Mouse (Mus musculus) T-cell, adult 2 months (primary cell): ENCODE measurements around the gene Shd.
A peak's percentile ranks its signal among the peaks of the same experiment; 100 is the strongest.
"Not testable (repeated sequence)": the region's sequence is repeated elsewhere in the genome, so short reads cannot be mapped to it uniquely, and the experiment has no call there.

Experiments
- DNase-seq: peaks from one replicate; pipeline ENCODE4 v3.0.0; 2022; ENCODE audit warnings: low spot score

The Shd gene

DNA sequence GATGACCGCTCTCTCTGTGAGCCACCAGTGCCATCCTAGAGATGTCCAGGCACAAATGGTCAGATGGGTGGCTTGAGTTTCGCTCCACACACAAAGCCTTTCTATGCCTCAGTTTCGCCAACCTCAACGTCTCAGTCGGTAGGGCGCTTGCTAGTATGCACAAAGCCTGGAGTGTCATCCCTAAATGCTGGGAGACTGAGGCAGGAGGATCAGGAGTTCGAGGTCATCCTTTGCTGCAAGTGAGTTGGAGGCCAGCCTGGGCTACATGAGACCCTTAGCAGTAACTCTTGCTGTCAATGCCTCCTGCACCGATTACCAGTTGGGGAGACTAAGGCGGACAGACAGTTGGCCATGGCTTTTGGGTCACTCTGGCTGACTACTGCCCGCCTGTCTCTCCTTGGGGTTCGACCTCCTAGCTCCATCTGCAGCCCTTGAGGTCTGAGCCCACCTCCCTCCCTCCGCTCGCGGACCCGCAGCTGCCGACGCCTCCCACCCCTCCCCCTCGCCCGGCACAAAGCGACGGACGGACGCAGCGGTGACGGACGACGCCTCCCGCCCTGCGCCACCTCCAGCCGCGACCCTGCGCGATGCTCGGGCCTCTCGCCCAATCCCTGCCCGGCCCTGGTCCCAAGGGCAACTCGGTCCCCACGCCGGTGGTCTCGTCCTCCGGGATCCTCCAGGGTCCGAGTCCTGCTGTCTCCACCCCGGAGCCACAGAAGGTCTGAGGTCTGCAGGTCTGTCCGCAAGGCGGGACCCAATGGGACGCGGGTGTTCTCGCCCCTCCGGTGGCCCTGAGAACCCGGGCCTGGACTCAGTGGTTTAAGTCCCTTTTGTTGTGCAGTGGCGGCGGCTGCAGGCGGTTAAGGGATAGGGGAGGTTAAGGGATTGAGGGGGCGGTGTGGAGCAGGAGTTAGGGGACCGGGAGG is at the start of gene Shd:
Gene Shd, plus strand, starts transcription at position 502 of the 926 bp plus-strand sequence.
- DNase-seq = no peak

DNA sequence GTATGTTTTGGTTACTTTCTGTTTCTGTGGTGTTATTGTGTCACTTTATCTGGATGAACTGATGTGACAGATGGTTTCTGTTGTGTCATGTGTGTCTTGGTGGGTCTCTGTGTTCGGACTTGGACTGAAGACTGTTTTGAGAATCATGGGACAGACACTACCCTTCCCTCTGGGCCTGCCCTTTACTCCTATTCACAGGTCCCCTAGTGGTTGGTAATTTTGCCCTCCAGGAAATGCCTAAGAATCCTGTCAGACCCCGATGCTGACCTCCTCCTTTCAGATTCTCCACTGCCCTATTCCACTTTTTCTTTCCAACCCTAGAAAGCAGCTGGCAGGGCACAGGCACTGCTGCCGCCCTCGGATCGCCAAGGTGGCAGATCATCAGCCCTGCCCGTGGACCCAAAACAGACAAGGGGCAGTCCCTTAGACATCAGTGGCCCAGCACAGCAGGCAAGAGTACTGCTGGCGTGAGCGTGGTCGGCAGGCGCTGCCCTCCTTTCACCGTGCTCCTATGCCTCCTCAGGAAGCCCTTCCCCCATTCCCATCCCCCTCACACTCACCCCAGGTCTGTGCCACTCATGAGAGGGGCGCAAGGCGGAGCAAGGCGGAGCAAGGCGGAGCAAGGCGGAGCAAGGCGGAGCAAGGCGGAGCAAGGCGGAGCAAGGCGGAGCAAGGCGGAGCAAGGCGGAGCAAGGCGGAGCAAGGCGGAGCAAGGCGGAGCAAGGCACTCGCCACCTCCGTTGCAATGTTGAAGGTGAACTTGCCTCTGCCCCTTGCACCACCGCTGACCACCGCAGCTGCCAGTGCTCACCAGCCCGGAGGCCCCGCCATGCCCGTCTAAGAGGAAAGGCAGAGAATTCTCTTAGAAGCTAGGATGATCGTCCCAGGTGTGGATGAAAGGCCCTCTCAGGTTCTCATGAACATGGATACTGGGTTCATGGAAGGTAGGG is 38.4 kb upstream of the Shd start:
- peak; percentile 50 for DNase-seq

DNA sequence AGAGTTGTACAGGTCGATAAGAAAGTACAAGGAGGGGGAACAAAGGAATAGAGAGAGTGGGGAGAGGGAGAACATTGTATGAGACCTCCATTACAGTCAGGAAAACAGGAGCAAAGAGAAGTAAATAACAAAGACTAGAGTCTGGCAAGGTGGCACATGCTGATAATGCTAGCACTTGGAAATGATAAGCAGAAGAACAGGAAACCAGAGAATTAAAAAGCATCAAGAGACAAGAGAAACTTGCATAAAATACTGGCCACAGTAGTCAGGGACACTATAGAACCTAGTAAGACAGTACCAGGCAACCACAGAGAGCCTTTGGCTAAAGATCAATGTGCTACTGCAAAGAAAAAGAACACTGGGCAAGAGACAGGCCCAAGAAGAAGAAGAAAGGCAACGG is 37.6 kb upstream of the Shd start:
- no peak for DNase-seq

DNA sequence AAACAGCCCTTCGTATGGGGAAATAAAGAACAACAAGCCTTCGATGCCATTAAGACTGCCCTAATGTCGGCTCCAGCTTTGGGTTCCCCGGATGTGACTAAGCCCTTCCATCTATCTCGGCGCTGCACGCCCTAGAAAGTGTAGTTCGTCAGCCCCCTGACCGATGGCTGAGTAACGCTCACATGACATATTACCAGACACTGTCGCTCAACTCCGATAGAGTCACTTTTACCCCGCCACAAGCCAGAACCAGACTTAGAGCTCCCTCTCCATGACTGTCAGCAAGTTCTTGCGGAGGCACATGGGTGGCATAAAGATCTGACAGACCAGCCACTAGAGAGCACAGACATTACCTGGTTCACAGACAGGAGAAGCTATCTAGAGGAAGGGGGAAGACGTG is 37.1 kb upstream of the Shd start:
- no peak for DNase-seq

DNA sequence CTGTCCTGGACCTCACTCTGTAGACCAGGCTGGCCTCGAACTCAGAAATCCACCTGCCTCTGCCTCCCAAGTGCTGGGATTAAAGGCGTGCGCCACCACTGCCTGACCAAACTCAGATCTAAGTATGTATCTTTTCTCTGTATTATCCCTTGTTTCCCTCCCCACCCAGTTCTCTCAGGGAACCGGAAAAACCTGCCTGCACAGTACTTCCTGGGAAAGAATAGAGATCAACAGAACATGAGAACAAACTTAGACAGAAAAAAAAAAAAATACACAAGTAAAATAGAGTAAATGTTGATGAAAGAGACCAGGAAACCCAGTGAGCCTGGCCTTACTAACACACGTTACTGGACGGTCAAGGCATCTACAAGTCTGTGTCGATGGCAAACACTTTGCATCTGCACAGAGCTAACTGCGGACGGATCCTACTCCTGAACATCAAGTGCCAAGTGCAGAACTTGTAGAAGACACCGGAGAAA is 25.8 kb upstream of the Shd start:
- DNase-seq = not testable (repeated sequence)

DNA sequence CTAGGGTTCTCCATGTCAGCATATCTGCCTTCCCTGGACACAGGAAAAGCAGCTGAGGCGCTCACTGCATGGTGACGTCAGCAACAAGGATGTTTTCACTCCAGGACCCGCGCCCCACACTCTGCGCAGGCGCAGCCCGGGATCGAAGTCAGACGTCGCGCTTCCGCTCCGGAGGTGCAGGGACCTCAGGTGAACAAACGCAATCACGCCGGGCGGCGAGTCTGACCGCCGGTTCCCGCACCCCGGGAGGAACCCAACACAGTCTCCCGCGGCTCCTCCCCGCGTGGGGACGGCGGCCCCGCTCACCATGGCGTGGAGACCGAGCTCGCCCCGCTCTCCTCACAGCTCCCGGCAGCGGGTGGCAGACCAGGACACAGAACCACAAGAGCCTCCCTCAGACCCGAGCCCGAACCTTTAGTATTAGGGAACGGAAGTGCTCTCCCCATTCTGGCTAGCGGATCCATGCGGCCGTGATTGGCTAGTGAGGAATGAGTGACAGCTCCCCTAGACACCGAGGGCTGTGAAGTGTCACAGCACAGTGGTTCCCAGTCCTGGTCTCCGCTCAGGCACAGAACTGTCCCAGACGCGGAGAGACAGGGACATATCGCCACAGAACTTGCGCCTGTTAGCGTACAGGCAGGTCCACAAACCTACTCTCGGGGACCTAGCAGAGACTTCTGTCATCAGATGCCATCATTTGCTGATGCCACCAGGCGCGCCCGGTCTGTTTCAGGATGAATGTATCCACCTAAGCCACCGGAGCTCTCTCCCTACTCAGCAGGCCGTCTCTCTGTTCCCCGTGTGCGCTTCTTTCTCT is 25.2 kb upstream of the Shd start:
- DNase-seq = peak; percentile 88

DNA sequence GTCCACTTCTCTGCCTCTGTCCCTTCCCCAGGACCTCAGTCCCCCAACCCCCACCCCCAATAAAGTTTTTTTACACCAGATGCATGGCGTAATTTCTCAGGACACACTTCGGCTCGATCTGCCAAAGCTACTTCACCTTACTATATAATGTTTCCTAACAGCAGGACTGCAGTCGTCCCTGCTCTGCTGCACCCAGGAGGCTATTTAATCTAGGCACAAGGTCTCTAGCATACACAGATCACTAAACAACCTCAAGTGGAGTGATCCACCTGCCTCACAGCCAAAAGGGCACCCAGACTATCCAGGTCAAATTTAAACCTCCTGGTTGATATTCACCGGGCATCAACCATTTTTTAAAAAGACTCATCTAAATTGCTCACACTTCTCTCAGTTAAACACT is 24.6 kb upstream of the Shd start:
- no peak for DNase-seq

DNA sequence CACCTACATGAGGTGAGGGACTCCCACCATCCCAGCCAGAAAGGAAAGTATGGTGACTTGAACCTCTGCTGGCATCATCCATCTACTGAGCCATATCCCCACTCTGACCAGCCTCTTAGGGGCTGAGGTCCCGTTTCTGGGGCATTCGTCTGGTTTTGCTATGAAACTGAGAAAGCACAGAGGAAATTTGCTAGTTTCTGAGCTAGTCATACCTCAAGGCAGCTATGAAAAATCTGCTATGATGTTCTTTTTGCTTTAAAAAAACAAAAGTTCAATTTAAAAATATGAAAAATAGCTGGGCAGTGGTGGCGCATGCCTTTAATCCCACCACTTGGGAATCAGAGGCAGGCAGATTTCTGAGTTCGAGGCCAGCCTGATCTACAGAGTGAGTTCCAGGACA is 21.6 kb upstream of the Shd start:
- no peak for DNase-seq

DNA sequence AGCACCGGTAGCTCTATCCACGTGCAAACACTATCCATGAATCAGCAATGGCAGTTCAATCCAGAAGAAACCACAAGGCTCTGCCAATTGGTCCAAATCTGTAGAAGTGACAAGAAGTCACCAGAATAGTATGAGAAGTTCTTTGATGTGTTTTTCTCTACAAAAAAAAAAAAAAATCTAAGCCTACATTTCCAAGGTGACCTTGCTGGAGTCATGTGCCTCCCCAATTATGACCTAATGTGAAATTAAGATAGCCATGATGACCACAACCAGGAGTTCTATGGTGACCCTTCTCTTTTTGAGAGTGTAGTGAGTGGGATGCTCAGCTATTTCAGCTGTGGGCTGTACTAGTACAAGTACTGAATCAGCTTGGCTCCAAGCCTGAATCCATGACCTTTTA is 20.9 kb upstream of the Shd start, which contains the start of gene Zfp119b:
Gene Zfp119b, minus strand, starts transcription at position 101 of the 400 bp plus-strand sequence.
- no peak for DNase-seq

DNA sequence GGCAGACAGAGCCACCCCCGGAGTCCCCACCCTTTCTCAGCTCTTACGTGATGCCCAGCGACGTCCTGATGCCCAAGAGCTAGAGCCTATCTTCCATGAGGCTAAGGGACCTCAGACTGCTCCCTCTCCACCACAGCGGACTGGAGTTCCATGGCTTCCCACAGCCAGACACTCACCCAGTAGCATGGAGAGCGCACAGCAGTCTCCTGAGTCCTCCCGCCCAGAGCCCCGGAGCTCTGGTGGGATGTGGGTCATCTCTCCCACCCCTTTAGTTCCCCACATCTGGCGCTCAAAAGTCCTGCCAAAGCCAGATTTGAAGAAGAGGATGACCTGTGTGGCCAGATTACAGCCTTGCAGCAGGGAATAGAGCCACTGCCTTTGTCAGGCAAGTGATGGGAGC is 19.7 kb upstream of the Shd start:
- DNase-seq = no peak

DNA sequence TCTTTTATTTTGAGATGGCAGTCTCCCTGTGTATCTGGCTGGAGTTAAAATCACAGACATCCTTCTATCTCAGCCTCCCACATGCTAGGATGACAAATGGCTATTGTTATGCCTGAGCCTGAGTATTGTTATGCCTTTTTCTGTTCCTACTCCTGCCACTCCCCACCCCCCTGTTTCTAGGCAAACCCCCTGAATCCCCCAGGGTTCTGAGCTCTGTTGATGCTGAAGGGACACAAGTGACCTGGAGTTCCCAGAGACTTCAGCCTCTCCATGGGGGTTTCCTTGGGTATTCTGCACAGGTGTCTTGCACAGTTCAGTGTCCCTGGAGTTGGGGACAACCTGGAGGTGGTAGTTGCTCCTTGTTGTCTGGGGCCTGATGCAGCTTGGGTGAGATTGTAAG is 18.2 kb upstream of the Shd start:
- no peak for DNase-seq

DNA sequence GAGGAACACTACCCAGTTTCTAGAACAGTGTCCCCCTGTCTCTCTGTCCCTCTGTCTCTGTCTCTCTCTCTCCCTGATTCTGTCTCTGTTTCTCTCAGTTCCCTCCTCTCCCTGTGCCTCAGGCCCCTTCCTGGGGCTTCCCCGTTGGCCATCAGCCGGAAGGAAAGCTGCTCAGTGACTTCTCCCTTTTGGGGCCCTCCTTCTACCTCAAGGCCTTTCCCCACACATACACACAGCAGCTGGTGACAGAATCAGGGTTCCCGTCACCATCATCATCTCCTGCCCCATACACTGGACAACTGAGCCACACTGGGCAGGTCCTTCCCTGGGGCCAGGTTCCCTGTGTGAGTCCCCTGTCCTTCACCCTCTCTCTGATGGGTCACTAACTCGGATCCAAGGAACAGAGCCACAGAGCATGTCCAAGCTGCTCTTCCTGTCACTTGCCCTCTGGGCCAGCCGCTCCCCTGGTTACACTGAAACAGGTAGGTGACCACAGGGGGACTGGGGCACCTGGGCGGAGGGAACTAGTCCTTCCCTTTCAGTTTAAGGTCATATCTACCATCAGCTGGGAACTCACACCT is 17.7 kb upstream of the Shd start, which contains the start of gene Ebi3:
Gene Ebi3, plus strand, starts transcription at position 194 of the 581 bp plus-strand sequence.
- no peak for DNase-seq

DNA sequence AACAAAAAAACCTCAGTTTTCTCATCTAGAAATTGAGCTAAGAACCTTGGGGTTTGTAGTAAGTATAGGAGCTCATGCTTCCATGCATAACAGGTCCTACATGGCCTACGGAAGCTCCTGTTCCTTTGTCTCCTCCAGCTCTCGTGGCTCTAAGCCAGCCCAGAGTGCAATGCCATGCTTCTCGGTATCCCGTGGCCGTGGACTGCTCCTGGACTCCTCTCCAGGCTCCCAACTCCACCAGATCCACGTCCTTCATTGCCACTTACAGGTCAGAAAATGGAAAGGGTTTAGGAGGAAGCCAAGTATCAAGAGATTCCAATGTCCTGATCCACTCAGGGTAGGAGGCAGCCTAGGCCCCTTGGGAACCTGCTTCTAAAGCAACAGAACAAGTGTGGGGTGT is 16.5 kb upstream of the Shd start:
- no peak for DNase-seq

DNA sequence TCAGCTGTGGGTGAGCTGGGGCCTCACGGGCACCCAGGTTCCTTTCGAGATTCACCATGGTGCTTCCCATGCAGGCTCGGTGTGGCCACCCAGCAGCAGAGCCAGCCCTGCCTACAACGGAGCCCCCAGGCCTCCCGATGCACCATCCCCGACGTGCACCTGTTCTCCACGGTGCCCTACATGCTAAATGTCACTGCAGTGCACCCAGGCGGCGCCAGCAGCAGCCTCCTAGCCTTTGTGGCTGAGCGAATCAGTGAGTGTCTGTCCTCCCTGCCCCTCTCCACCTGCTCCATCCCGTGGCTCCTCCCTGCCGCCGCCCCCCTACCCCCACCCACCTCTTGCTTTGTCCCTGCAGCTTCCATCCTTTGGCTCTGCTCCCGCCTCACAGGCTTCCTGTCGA is 16.0 kb upstream of the Shd start:
- no peak for DNase-seq

DNA sequence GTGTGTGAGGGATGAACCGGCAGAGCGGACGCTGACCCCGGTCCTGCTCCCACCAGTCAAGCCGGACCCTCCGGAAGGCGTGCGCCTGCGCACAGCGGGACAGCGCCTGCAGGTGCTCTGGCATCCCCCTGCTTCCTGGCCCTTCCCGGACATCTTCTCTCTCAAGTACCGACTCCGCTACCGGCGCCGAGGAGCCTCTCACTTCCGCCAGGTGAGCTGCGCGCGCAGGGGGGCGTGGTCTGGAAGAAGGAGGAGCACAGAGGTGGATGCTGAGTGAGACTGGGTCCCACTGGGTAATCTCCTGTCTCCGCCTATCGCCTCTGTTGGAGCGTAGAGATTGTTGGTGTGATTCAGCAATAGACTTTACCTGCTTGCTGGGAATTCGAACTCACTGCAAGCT is 14.1 kb upstream of the Shd start:
- DNase-seq = peak; percentile 54

DNA sequence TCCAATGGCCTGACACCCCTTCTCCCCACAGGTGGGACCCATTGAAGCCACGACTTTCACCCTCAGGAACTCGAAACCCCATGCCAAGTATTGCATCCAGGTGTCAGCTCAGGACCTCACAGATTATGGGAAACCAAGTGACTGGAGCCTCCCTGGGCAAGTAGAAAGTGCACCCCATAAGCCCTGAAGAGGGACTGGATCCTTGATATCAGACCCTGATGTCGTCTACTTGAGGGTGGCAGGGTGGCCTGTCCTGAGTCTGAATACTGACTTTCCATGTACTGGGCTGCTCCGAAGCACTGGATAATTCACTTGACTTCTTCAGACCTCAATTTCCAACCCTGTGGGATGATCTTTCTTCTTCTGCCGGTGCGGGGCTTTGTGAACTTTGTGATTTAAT is 13.7 kb upstream of the Shd start:
- DNase-seq = no peak

DNA sequence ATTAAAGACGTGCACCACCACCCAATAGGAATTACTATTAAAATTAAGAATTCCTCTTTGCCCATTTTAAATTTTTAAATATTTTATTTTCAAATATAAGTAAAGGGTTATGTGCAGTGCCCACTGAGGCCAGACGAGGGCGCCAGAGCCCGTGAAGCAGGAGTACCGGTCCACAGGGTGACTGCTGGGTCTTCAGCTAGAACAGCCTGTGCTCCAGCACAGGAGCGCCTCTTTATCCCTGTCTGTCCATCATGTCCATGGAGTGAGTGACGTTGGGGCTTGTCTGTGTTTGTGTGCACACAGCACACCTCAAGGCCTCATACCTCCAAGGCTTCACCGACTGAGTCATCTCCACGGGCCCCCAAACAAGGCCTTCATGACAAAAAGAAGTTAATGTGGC is 13.1 kb upstream of the Shd start:
- DNase-seq = peak; percentile 62

DNA sequence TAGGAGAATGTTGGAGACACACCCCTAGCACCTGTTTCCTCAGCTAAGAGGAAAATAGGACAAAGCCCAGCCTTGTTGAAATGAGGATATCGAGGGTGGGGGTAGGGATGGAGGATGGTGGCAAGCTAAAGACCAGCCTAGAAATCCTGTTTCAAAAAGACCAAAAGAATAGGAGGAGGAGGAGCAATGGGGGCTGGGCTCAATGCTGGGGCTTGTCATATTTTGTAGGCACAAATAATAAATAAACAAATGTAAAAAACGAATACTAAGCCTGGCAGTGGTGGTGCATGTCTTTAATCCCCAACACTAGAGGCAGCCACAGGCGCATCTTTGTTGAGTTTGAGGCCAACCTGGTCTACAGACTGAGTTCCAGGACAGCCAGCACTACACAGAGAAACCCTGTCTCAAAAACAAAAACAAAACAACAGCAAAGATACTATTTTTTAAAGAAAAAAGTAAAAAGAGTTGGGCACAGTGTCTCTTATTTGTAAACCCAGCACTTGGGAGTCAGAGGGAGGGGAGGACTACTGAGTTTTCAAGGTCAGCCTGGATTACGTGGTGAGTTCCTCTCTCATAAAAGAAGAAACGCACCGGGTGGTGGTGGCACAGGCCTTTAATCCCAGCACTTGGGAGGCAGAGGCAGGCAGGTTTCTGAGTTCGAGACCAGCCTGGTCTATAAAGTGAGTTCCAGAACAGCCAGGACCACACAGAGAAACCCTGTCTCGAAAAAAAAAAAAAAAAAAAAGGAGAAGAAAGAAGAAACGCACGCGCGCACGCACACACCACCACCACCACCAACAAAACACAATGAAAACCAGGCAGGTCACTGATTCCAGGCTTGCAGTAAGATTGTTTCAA is 12.3 kb upstream of the Shd start:
- DNase-seq = no peak

DNA sequence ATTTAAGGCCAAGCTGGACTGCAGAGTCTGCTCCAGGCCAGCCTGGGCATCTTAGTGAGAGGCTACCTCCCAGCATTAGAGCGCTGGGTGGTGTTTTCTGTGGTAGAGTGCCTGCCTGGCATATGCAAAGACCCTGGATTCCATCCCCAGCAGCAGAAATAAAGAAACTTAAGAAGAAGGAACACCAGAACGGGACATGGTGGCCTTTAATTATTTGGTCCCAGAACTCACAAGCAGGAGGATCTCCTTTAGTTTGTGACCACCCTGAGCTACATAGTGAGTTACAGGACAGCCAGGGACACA is 11.7 kb upstream of the Shd start:
- DNase-seq = no peak

DNA sequence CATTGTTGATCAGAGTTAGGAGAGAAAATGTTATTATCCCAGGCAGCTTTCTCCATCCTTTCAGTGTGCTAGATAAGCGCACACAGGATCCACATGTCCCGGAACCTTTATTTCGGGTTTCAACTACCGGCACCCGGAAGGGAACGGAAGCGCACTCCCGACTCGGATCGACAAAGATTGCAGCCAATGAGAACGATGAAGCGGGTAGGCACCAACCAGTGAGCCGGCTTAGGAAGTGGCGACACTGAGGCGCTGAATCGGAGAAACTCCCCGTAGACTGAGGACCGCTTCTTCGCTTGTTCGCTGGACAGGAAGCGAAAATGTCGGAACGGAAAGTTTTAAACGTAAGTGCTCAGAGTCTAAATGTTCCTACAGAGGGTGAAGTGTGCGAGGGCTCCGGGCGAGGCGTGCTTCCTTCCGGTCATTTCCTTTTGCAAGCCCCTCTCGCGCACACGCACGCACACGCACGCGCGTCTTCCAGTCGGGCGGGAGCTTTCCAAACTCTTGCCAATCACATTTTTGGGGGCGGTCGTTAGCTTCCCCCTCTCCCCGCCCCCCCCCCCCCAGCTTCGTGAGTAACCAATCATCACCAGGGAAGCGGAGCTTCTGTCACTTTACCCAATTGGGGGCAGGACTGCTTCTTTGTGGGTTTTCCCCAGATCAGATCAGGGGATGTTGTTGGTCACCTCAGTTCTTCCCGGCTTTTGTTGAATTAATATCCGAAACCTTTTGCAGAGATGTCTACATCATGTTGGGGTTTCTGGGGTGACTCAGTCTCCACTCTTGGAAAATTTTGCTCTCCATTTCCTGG is 11.1 kb upstream of the Shd start, which contains the start of gene Yju2:
Gene Yju2, plus strand, starts transcription at position 182 of the 811 bp plus-strand sequence.
- peak; percentile 92 for DNase-seq
